In genomic region chr17:11858772-11859405, GRCm38 (mm10) we compare ENCODE assay signal across 28 mouse cellular contexts.
"Had no signal": no experiment of that assay in that cellular context is flagged by ENCODE, and none has a peak within 500 bp of the region (broad histone marks: within the 10 kb centered on the region; RNA-seq: fewer than 3 reads in every experiment).

No protein-coding gene starts in this region.

- H3K4me2 ChIP-seq: heart, embryonic 12.5 days; hindbrain, embryonic 12.5 days; hindbrain, embryonic 15.5 days; kidney, embryonic 15.5 days; limb, embryonic 12.5 days; liver, embryonic 11.5 days; liver, embryonic 13.5 days; liver, embryonic 15.5 days had no signal

- H3K27ac ChIP-seq: heart, embryonic 10.5 days; hindbrain, embryonic 10.5 days; hindbrain, embryonic 12.5 days; hindbrain, embryonic 15.5 days; hindbrain, postnatal 0 days; kidney, embryonic 15.5 days; kidney, postnatal 0 days; limb, embryonic 10.5 days; limb, embryonic 12.5 days; liver, embryonic 13.5 days; liver, embryonic 15.5 days had no signal

- H3K36me3 ChIP-seq: heart, embryonic 10.5 days; heart, embryonic 12.5 days; hindbrain, embryonic 10.5 days; hindbrain, embryonic 12.5 days; hindbrain, embryonic 15.5 days; kidney, embryonic 15.5 days; limb, embryonic 10.5 days; limb, embryonic 12.5 days; liver, embryonic 13.5 days; liver, embryonic 15.5 days had no signal

- DNase-seq: gastrocnemius, postnatal 10 days; gastrocnemius, postnatal 25 days; heart, adult 18-20 months; heart, postnatal 10 days; heart, postnatal 4 days; kidney, adult 11 months; kidney, adult 2 months; kidney, adult 9 months; kidney, postnatal 14 days; kidney, postnatal 36 days; layer of hippocampus, adult 9-11 months; layer of hippocampus, postnatal 36 days; liver; liver, embryonic 13.5 days; liver, postnatal 0 days had no signal

- H3K4me3 ChIP-seq: heart, embryonic 10.5 days; heart, embryonic 12.5 days; hindbrain, embryonic 10.5 days; hindbrain, embryonic 12.5 days; hindbrain, embryonic 15.5 days; kidney, embryonic 15.5 days; limb, embryonic 10.5 days; limb, embryonic 12.5 days; liver, embryonic 13.5 days; liver, embryonic 15.5 days had no signal

- ATAC-seq: hindbrain, postnatal 0 days; intestine, embryonic 16.5 days; liver, postnatal 0 days had no signal

- H3K9me3 ChIP-seq: heart, embryonic 10.5 days; heart, embryonic 12.5 days; hindbrain, embryonic 10.5 days; hindbrain, embryonic 15.5 days; kidney, embryonic 15.5 days; limb, embryonic 10.5 days; limb, embryonic 12.5 days; liver, embryonic 13.5 days; liver, embryonic 15.5 days had no signal

- H3K9ac ChIP-seq: heart, embryonic 12.5 days; hindbrain, embryonic 12.5 days; hindbrain, embryonic 15.5 days; kidney, embryonic 15.5 days; limb, embryonic 12.5 days; liver, embryonic 13.5 days; liver, embryonic 15.5 days; liver, postnatal 0 days had no signal

- H3K4me1 ChIP-seq: heart, embryonic 10.5 days; heart, embryonic 12.5 days; hindbrain, embryonic 12.5 days; hindbrain, embryonic 15.5 days; kidney, embryonic 15.5 days; liver, embryonic 13.5 days; liver, embryonic 15.5 days had no signal

- H3K27me3 ChIP-seq: heart, embryonic 12.5 days; hindbrain, embryonic 12.5 days; hindbrain, embryonic 15.5 days; kidney, embryonic 15.5 days; limb, embryonic 12.5 days; liver, embryonic 13.5 days; liver, embryonic 15.5 days had no signal
